Mouse (Mus musculus): Measurements from ENCODE around the gene Usp43.

DNA sequence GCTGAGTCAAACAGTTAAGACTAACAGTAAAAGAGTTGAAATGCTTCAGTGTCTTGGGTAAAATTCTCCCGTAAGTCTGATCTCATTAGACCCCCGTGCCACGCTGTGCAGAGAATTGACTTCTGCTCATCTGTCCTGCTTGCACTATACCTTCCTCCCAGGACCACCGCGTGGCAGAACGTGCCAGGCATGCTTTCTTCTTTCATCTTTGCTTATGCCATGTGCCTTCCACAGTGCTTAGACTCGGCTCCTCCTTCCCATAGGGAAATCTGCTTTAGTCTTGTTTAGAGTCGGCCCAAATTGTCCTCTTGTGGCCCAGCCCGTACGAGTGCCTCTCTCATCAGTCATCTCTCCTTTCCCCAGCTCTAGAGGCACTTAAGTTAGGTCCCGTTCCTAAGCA, 45.9 kb upstream of the Usp43 start:
- TF ChIP-seq POLR2A (IDR thresholded peaks at IDR 0.05; ENCODE audit: control insufficient read depth, low read depth, low read length) (no peak), CTCF (IDR thresholded peaks at IDR 0.05; ENCODE audit: control insufficient read depth, insufficient read depth, insufficient replicate concordance, low read depth, low read length) (no peak)
